Mouse (Mus musculus): ENCODE data around the gene Prdx1. TPM values are rescaled to one million over a fixed set of nuclear protein-coding genes. Genes with fewer than 3 reads are reported as not detected.
"Not testable (repeated sequence)": the region's sequence is repeated elsewhere in the genome, so short reads cannot be mapped to it uniquely, and the experiment has no call there.

Prdx1 gene
- polyA plus RNA-seq, 1 experiment from 2014 or later, result 430 TPM

DNA sequence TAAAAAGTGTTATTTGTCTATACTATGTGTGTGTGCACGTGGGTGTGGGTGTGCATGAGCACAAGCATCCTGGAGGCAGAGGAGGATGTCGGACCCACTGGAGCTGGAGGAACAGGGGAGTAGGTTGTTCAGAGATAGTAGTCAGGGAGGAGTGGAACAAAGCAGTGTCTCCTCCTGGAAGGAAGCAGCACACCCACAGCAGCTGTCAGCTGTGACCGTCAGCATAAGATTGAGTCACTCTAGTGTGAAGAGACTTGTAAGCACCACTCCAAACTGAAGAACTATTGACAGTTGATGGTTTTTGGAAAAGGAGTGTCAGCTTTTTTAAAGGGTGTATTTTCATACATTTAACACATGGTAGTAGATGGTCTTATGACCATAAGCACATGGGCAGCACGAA lies 18.7 kb upstream of the Prdx1 start:
- no peaks in the 10 kb centered on the region for H3K9me3 ChIP-seq (ENCODE audit: control insufficient read depth, low read length)
- H3K9ac ChIP-seq (replicated peaks; ENCODE audit: low read length), result no peak overlapping the region
- no peak for ATAC-seq (ENCODE audit: low FRiP score, low TSS enrichment)
- H3K4me2 ChIP-seq (ENCODE audit: low read length), result no peak overlapping the region
- no peak overlapping the region for H3K4me3 ChIP-seq (replicated peaks; ENCODE audit: low read depth, low read length)
- no peaks in the 10 kb centered on the region for H3K4me1 ChIP-seq (ENCODE audit: control insufficient read depth, insufficient read depth, low read length)
- WGBS, result 64% methylated on average over 4 of the region's 4 CpGs
- no peak overlapping the region for H3K27ac ChIP-seq (replicated peaks; ENCODE audit: low read depth, low read length)
- DNase-seq, result no peak
- H3K27me3 ChIP-seq (ENCODE audit: control insufficient read depth, insufficient read depth, low read length), result no peaks in the 10 kb centered on the region
- no peaks in the 10 kb centered on the region for H3K36me3 ChIP-seq (ENCODE audit: control insufficient read depth, insufficient read depth, low read length)

DNA sequence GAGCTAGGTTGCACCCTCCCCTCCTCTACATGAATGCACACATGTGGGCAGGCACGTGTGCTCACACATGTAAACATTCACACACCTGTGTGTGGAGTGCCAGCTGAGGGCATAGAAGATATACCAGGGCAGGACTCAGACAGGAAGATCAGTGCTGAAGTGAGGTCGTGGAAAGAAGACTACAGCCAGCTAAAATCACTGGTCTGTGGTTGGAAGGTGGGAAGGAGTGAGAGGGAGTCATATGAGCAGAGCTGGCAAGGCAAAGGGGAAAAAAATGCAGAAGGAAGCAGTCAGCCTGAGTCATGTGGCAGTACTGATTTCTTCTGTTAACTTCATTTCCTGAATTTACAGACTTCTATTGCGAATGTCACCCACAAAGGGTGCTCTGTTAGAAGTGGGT lies 17.2 kb upstream of the Prdx1 start:
- H3K27ac ChIP-seq (replicated peaks; ENCODE audit: low read depth, low read length), result no peak overlapping the region
- no peaks in the 10 kb centered on the region for H3K36me3 ChIP-seq (ENCODE audit: control insufficient read depth, insufficient read depth, low read length)
- ATAC-seq (ENCODE audit: low FRiP score, low TSS enrichment) (no peak), DNase-seq (no peak)
- H3K4me2 ChIP-seq (ENCODE audit: low read length), result no peak overlapping the region
- H3K9me3 ChIP-seq (ENCODE audit: control insufficient read depth, low read length), result no peaks in the 10 kb centered on the region
- H3K9ac ChIP-seq (replicated peaks; ENCODE audit: low read length), result no peak overlapping the region
- H3K4me3 ChIP-seq (replicated peaks; ENCODE audit: low read depth, low read length), result no peak overlapping the region
- no peaks in the 10 kb centered on the region for H3K27me3 ChIP-seq (ENCODE audit: control insufficient read depth, insufficient read depth, low read length)
- 70% methylated on average over 3 of the region's 3 CpGs for WGBS
- no peaks in the 10 kb centered on the region for H3K4me1 ChIP-seq (ENCODE audit: control insufficient read depth, insufficient read depth, low read length)

- Histone ChIP-seq H3K27ac (replicated peaks; ENCODE audit: low read depth, low read length) (no peak overlapping the region), H3K9me3 (ENCODE audit: control insufficient read depth, low read length) (no peaks in the 10 kb centered on the region), H3K36me3 (ENCODE audit: control insufficient read depth, insufficient read depth, low read length) (no peaks in the 10 kb centered on the region), H3K4me1 (ENCODE audit: control insufficient read depth, insufficient read depth, low read length) (no peaks in the 10 kb centered on the region), H3K9ac (replicated peaks; ENCODE audit: low read length) (no peak overlapping the region), H3K4me3 (replicated peaks; ENCODE audit: low read depth, low read length) (no peak overlapping the region), H3K4me2 (ENCODE audit: low read length) (no peak overlapping the region), H3K27me3 (ENCODE audit: control insufficient read depth, insufficient read depth, low read length) (no peaks in the 10 kb centered on the region)
- DNase-seq (no peak), ATAC-seq (ENCODE audit: low FRiP score, low TSS enrichment) (no peak)
- 61% methylated on average over 2 of the region's 2 CpGs for WGBS
These were observed 16.1 kb upstream of the Prdx1 start for GRCm38 (mm10) chr4:116669291-116669690.

- no peaks in the 10 kb centered on the region for H3K36me3 ChIP-seq (ENCODE audit: control insufficient read depth, insufficient read depth, low read length)
- no peak overlapping the region for H3K4me2 ChIP-seq (ENCODE audit: low read length)
- H3K27me3 ChIP-seq (ENCODE audit: control insufficient read depth, insufficient read depth, low read length), result no peaks in the 10 kb centered on the region
- DNase-seq (no peak), ATAC-seq (ENCODE audit: low FRiP score, low TSS enrichment) (no peak)
- H3K4me1 ChIP-seq (ENCODE audit: control insufficient read depth, insufficient read depth, low read length), result no peaks in the 10 kb centered on the region
- H3K4me3 ChIP-seq (replicated peaks; ENCODE audit: low read depth, low read length), result no peak overlapping the region
- no peak overlapping the region for H3K27ac ChIP-seq (replicated peaks; ENCODE audit: low read depth, low read length)
- WGBS, result 77% methylated on average over 2 of the region's 2 CpGs
- no peak overlapping the region for H3K9ac ChIP-seq (replicated peaks; ENCODE audit: low read length)
- H3K9me3 ChIP-seq (ENCODE audit: control insufficient read depth, low read length), result no peaks in the 10 kb centered on the region
These were observed 12.6 kb upstream of the Prdx1 start for GRCm38 (mm10) chr4:116672785-116673184.

GRCm38 (mm10) chr4:116674761-116675160 lies 10.6 kb upstream of the Prdx1 start:
- WGBS, result 93% methylated on average over 6 of the region's 6 CpGs
- not testable (repeated sequence) for H3K36me3 ChIP-seq (ENCODE audit: control insufficient read depth, insufficient read depth, low read length); H3K27ac ChIP-seq (replicated peaks; ENCODE audit: low read depth, low read length); H3K27me3 ChIP-seq (ENCODE audit: control insufficient read depth, insufficient read depth, low read length); H3K4me2 ChIP-seq (ENCODE audit: low read length); H3K4me3 ChIP-seq (replicated peaks; ENCODE audit: low read depth, low read length); H3K9ac ChIP-seq (replicated peaks; ENCODE audit: low read length); ATAC-seq (ENCODE audit: low FRiP score, low TSS enrichment); DNase-seq; H3K9me3 ChIP-seq (ENCODE audit: control insufficient read depth, low read length); H3K4me1 ChIP-seq (ENCODE audit: control insufficient read depth, insufficient read depth, low read length)

GRCm38 (mm10) chr4:116676027-116676426 lies 9.3 kb upstream of the Prdx1 start:
- Histone ChIP-seq H3K4me3 (replicated peaks; ENCODE audit: low read depth, low read length) (no peak overlapping the region), H3K36me3 (ENCODE audit: control insufficient read depth, insufficient read depth, low read length) (no peaks in the 10 kb centered on the region), H3K9me3 (ENCODE audit: control insufficient read depth, low read length) (no peaks in the 10 kb centered on the region), H3K4me2 (ENCODE audit: low read length) (no peak overlapping the region), H3K27me3 (ENCODE audit: control insufficient read depth, insufficient read depth, low read length) (no peaks in the 10 kb centered on the region), H3K4me1 (ENCODE audit: control insufficient read depth, insufficient read depth, low read length) (no peaks in the 10 kb centered on the region), H3K9ac (replicated peaks; ENCODE audit: low read length) (no peak overlapping the region), H3K27ac (replicated peaks; ENCODE audit: low read depth, low read length) (no peak overlapping the region)
- ATAC-seq (ENCODE audit: low FRiP score, low TSS enrichment), result no peak
- WGBS, result 82% methylated on average over 3 of the region's 3 CpGs
- no peak for DNase-seq

DNA sequence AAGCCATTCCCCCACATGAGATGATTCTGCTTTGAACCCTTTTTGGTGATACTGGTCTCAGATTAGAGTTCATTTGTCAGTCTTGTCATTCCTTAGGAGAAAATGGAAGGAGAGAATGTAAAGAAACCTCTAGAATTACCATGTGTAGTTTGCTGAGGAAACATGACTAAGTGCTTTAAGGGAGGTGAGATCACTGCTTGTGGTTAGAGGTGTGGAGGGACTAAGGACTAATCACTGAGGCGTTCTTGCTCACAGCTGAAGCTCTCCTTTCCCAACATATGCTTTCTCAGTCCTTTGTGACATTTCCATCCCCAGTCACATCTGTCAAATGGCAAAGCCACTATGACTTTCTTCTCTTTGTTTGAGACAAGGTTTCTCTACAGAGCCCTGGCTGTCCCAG lies 7.5 kb upstream of the Prdx1 start:
- Histone ChIP-seq H3K27me3 (ENCODE audit: control insufficient read depth, insufficient read depth, low read length) (no peaks in the 10 kb centered on the region), H3K4me3 (replicated peaks; ENCODE audit: low read depth, low read length) (no peak overlapping the region), H3K4me2 (ENCODE audit: low read length) (no peak overlapping the region), H3K4me1 (ENCODE audit: control insufficient read depth, insufficient read depth, low read length) (no peaks in the 10 kb centered on the region), H3K27ac (replicated peaks; ENCODE audit: low read depth, low read length) (no peak overlapping the region), H3K36me3 (ENCODE audit: control insufficient read depth, insufficient read depth, low read length) (no peaks in the 10 kb centered on the region), H3K9me3 (ENCODE audit: control insufficient read depth, low read length) (no peaks in the 10 kb centered on the region), H3K9ac (replicated peaks; ENCODE audit: low read length) (no peak overlapping the region)
- 74% methylated on average over 1 of the region's 1 CpGs for WGBS
- DNase-seq, result no peak
- ATAC-seq (ENCODE audit: low FRiP score, low TSS enrichment), result no peak

DNA sequence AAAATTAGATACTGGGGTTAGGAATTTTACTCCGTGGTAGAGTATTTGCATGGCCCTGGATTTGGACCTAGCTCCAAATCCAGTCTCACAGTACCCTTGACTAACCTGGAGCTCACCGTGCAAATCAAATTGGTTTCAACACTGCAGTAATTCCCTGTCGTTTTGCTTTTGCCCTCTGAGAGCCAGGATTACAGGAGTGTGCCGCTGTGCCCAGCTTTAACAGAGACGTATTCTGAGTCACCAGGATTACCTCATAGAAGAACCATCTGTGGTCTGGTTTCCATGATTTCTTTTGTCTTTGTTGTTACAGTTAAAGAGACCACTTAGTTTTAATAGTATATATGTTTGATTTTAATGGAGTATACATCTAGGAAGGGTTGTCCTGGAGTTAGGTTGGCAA lies 6.2 kb upstream of the Prdx1 start:
- H3K9me3 ChIP-seq (ENCODE audit: control insufficient read depth, low read length), result no peaks in the 10 kb centered on the region
- H3K36me3 ChIP-seq (ENCODE audit: control insufficient read depth, insufficient read depth, low read length), result no peaks in the 10 kb centered on the region
- ATAC-seq (ENCODE audit: low FRiP score, low TSS enrichment) (no peak), DNase-seq (no peak)
- no peak overlapping the region for H3K4me3 ChIP-seq (replicated peaks; ENCODE audit: low read depth, low read length)
- WGBS, result 55% methylated on average over 5 of the region's 5 CpGs
- H3K4me1 ChIP-seq (ENCODE audit: control insufficient read depth, insufficient read depth, low read length), result no peaks in the 10 kb centered on the region
- no peak overlapping the region for H3K27ac ChIP-seq (replicated peaks; ENCODE audit: low read depth, low read length)
- H3K27me3 ChIP-seq (ENCODE audit: control insufficient read depth, insufficient read depth, low read length), result no peaks in the 10 kb centered on the region
- no peak overlapping the region for H3K4me2 ChIP-seq (ENCODE audit: low read length)
- no peak overlapping the region for H3K9ac ChIP-seq (replicated peaks; ENCODE audit: low read length)

- ATAC-seq (ENCODE audit: low FRiP score, low TSS enrichment); H3K9ac ChIP-seq (replicated peaks; ENCODE audit: low read length); H3K4me3 ChIP-seq (replicated peaks; ENCODE audit: low read depth, low read length); H3K36me3 ChIP-seq (ENCODE audit: control insufficient read depth, insufficient read depth, low read length); H3K4me1 ChIP-seq (ENCODE audit: control insufficient read depth, insufficient read depth, low read length); DNase-seq; H3K4me2 ChIP-seq (ENCODE audit: low read length); H3K9me3 ChIP-seq (ENCODE audit: control insufficient read depth, low read length); H3K27me3 ChIP-seq (ENCODE audit: control insufficient read depth, insufficient read depth, low read length); H3K27ac ChIP-seq (replicated peaks; ENCODE audit: low read depth, low read length): not testable (repeated sequence)
- 95% methylated on average over 4 of the region's 4 CpGs for WGBS
These were observed 4.8 kb upstream of the Prdx1 start for GRCm38 (mm10) chr4:116680521-116680920.
